Mouse (Mus musculus): Measurements from ENCODE around the gene Egfl7.

Egfl7 gene

GRCm38 (mm10) chr2:26579714-26580113 is at the start of gene Egfl7:
Gene Egfl7, plus strand, starts transcription at chr2:26580014.
- no peak for DNase-seq (ENCODE audit: inconsistent age in 2 of 2, low spot score in 1 of 2)

- no peak for DNase-seq (ENCODE audit: inconsistent age in 2 of 2, low spot score in 1 of 2)
Measured at GRCm38 (mm10) chr2:26531829-26532228, 48.0 kb upstream of the Egfl7 start.

GRCm38 (mm10) chr2:26533249-26533648 is 46.6 kb upstream of the Egfl7 start:
- no peak for DNase-seq (ENCODE audit: inconsistent age in 2 of 2, low spot score in 1 of 2)

GRCm38 (mm10) chr2:26534161-26534560 is 45.7 kb upstream of the Egfl7 start:
- DNase-seq (ENCODE audit: inconsistent age in 2 of 2, low spot score in 1 of 2): no peak

GRCm38 (mm10) chr2:26534616-26535015 is 45.2 kb upstream of the Egfl7 start:
- DNase-seq (ENCODE audit: inconsistent age in 2 of 2, low spot score in 1 of 2): peak; percentile 70 to 89

GRCm38 (mm10) chr2:26535517-26536045 is 44.2 kb upstream of the Egfl7 start:
- DNase-seq (ENCODE audit: inconsistent age in 2 of 2, low spot score in 1 of 2): no peak

- no peak for DNase-seq (ENCODE audit: inconsistent age in 2 of 2, low spot score in 1 of 2)
Measured at GRCm38 (mm10) chr2:26539516-26539915, 40.3 kb upstream of the Egfl7 start.

GRCm38 (mm10) chr2:26540721-26541120 is 39.1 kb upstream of the Egfl7 start:
- DNase-seq (ENCODE audit: inconsistent age in 2 of 2, low spot score in 1 of 2): no peak

- DNase-seq (ENCODE audit: inconsistent age in 2 of 2, low spot score in 1 of 2): no peak
Measured at GRCm38 (mm10) chr2:26541258-26541910, 38.4 kb upstream of the Egfl7 start.

- DNase-seq (ENCODE audit: inconsistent age in 2 of 2, low spot score in 1 of 2): peak in 1 of 2 experiments; percentile 59
Measured at GRCm38 (mm10) chr2:26543155-26543554, 36.7 kb upstream of the Egfl7 start.

- DNase-seq (ENCODE audit: inconsistent age in 2 of 2, low spot score in 1 of 2): peak; percentile 56 to 80
Measured at GRCm38 (mm10) chr2:26543768-26544167, 36.0 kb upstream of the Egfl7 start.

GRCm38 (mm10) chr2:26544265-26544664 is 35.5 kb upstream of the Egfl7 start:
- peak; percentile 59 to 74 for DNase-seq (ENCODE audit: inconsistent age in 2 of 2, low spot score in 1 of 2)

GRCm38 (mm10) chr2:26547481-26547880 is 32.3 kb upstream of the Egfl7 start:
- DNase-seq (ENCODE audit: inconsistent age in 2 of 2, low spot score in 1 of 2): no peak

GRCm38 (mm10) chr2:26549801-26550200 is 30.0 kb upstream of the Egfl7 start:
- peak in 1 of 2 experiments; percentile 70 for DNase-seq (ENCODE audit: inconsistent age in 2 of 2, low spot score in 1 of 2)

GRCm38 (mm10) chr2:26550205-26550604 is 29.6 kb upstream of the Egfl7 start:
- DNase-seq (ENCODE audit: inconsistent age in 2 of 2, low spot score in 1 of 2): peak; percentile 34 to 79

GRCm38 (mm10) chr2:26550777-26551176 is 29.0 kb upstream of the Egfl7 start:
- no peak for DNase-seq (ENCODE audit: inconsistent age in 2 of 2, low spot score in 1 of 2)

GRCm38 (mm10) chr2:26551446-26551845 is 28.4 kb upstream of the Egfl7 start:
- DNase-seq (ENCODE audit: inconsistent age in 2 of 2, low spot score in 1 of 2): no peak

GRCm38 (mm10) chr2:26552066-26552465 is 27.7 kb upstream of the Egfl7 start:
- DNase-seq (ENCODE audit: inconsistent age in 2 of 2, low spot score in 1 of 2): no peak

- DNase-seq (ENCODE audit: inconsistent age in 2 of 2, low spot score in 1 of 2): no peak
Measured at GRCm38 (mm10) chr2:26553904-26554303, 25.9 kb upstream of the Egfl7 start.

- peak; percentile 67 to 77 for DNase-seq (ENCODE audit: inconsistent age in 2 of 2, low spot score in 1 of 2)
Measured at GRCm38 (mm10) chr2:26555076-26555475, 24.7 kb upstream of the Egfl7 start.

- DNase-seq (ENCODE audit: inconsistent age in 2 of 2, low spot score in 1 of 2): no peak
Measured at GRCm38 (mm10) chr2:26556535-26556993, 23.2 kb upstream of the Egfl7 start.

- DNase-seq (ENCODE audit: inconsistent age in 2 of 2, low spot score in 1 of 2): no peak
Measured at GRCm38 (mm10) chr2:26560506-26560905, 19.3 kb upstream of the Egfl7 start.

Data from adrenal gland, adult (tissue).